In the genomic region with DNA sequence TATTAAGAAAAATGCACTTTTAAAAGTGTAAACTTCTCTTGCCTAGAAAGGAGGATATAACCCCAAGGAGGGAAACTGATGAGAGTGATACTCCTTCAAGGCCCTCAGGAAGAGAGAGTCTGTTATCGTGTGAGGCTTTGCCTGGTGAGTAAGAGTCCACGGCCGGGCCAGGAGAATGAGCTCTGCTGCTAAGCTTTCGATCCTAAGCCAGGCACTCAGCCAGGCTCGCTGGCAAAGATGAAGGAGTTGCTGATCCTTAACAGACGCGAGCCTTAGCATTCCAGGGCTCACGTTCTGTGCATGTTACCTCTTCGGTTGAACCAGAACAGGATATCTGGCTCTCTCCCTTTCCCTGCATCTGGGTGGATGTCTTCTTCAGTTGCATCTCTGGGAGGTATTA, we compare ENCODE assay signal across 8 mouse cellular contexts. TPM values are rescaled to one million over a fixed set of nuclear protein-coding genes. Genes with fewer than 3 reads are reported as not detected.
DNase-seq lines count a peak whose midpoint lies in the region; ATAC-seq and TF ChIP-seq lines count a peak whose summit lies in the region.

No protein-coding gene starts in this region.

- H3K9me3 ChIP-seq in embryonic facial prominence, embryonic 12.5 days: no peaks in the 10 kb centered on the region
- H3K9me3 ChIP-seq in embryonic facial prominence, embryonic 10.5 days: no peaks in the 10 kb centered on the region
- H3K9me3 ChIP-seq in hindbrain, embryonic 13.5 days: 0 out of 2 replicates have a peak, but pooled peaks cover 5% of the 10 kb centered on the region

- H3K27ac ChIP-seq in embryonic facial prominence, embryonic 12.5 days: peak overlapping the region; percentile 42; the same call in 1 of the 2 replicates
- no peak overlapping the region for H3K27ac ChIP-seq in embryonic facial prominence, embryonic 10.5 days (replicated peaks)
- H3K27ac ChIP-seq in hindbrain, embryonic 13.5 days: no peak overlapping the region

- ATAC-seq in embryonic facial prominence, embryonic 12.5 days (ENCODE audit: insufficient number of reproducible peaks, insufficient read depth, low FRiP score, low TSS enrichment): no peak
- ATAC-seq in hindbrain, embryonic 13.5 days (ENCODE audit: low FRiP score): no peak
- no peak for ATAC-seq in inflammation-experienced regulatory T-cells, adult 6 months

- no peak overlapping the region for H3K4me3 ChIP-seq in embryonic facial prominence, embryonic 12.5 days
- H3K4me3 ChIP-seq in embryonic facial prominence, embryonic 10.5 days: no peak overlapping the region
- H3K4me3 ChIP-seq in hindbrain, embryonic 13.5 days: no peak overlapping the region

- DNase-seq in embryonic facial prominence, embryonic 10.5 days (ENCODE audit: low spot score): no peak
- peak; percentile 73 for DNase-seq in brain, embryonic 14.5 days (ENCODE audit: low read depth)
- peak; percentile 58 to 87 for DNase-seq in gastrocnemius, postnatal 4 days (ENCODE audit: low spot score in 2 of 2)
- peak; percentile 70 to 77 for DNase-seq in lung, adult 18-20 months
- DNase-seq in urinary bladder, postnatal 25 days (ENCODE audit: low spot score): peak; percentile 67

- TF ChIP-seq CTCF in brain, embryonic 14.5 days (IDR thresholded peaks at IDR 0.05; ENCODE audit: borderline replicate concordance, extremely low read depth, insufficient read depth, insufficient read length): no peak

- H3K4me2 ChIP-seq in embryonic facial prominence, embryonic 12.5 days (replicated peaks): no peak overlapping the region
- no peak overlapping the region for H3K4me2 ChIP-seq in hindbrain, embryonic 13.5 days

- peaks cover 13% of the 10 kb centered on the region; the same call in 1 of the 2 replicates for H3K4me1 ChIP-seq in embryonic facial prominence, embryonic 12.5 days
- H3K4me1 ChIP-seq in embryonic facial prominence, embryonic 10.5 days: peaks cover 16% of the 10 kb centered on the region
- no peaks in the 10 kb centered on the region for H3K4me1 ChIP-seq in hindbrain, embryonic 13.5 days (replicated peaks)

- no peak for TF ChIP-seq POLR2A in brain, embryonic 14.5 days (IDR thresholded peaks at IDR 0.05; ENCODE audit: borderline replicate concordance, extremely low read depth, insufficient read depth, insufficient read length, poor library complexity, severe bottlenecking)

- no peak overlapping the region for H3K9ac ChIP-seq in embryonic facial prominence, embryonic 12.5 days
- no peak overlapping the region for H3K9ac ChIP-seq in hindbrain, embryonic 13.5 days

- no peaks in the 10 kb centered on the region for H3K36me3 ChIP-seq in embryonic facial prominence, embryonic 12.5 days
- no peaks in the 10 kb centered on the region for H3K36me3 ChIP-seq in embryonic facial prominence, embryonic 10.5 days (replicated peaks)
- H3K36me3 ChIP-seq in hindbrain, embryonic 13.5 days: no peaks in the 10 kb centered on the region

- no peaks in the 10 kb centered on the region for H3K27me3 ChIP-seq in embryonic facial prominence, embryonic 12.5 days
- H3K27me3 ChIP-seq in embryonic facial prominence, embryonic 10.5 days (replicated peaks; ENCODE audit: low read depth, poor library complexity, severe bottlenecking): no peaks in the 10 kb centered on the region
- H3K27me3 ChIP-seq in hindbrain, embryonic 13.5 days: no peaks in the 10 kb centered on the region

- 44% methylated on average over 9 of the region's 9 CpGs for WGBS in embryonic facial prominence, embryonic 12.5 days
- WGBS in embryonic facial prominence, embryonic 10.5 days: 76% methylated on average over 9 of the region's 9 CpGs
- 80% methylated on average over 9 of the region's 9 CpGs for WGBS in hindbrain, embryonic 13.5 days

RNA-seq across cellular contexts. Expression of a gene that starts 11.8 kb away (rescaled TPM):
- 4.3 and 5.2 TPM in 2 replicates for polyA plus RNA-seq in embryonic facial prominence, embryonic 12.5 days (2016; fragmentation: Nextera tagmentation; extraction: Ambion mirVana)
- 3.1 and 4.1 TPM in 2 replicates for polyA plus RNA-seq in embryonic facial prominence, embryonic 10.5 days (2016; fragmentation: Nextera tagmentation; extraction: Ambion mirVana)
- 12.4 and 12.9 TPM in 2 replicates for polyA plus RNA-seq in brain, embryonic 14.5 days (2012; rRNA removed)
- total RNA-seq in gastrocnemius, postnatal 4 days (2021): under 1 TPM in 1 of 2 experiments, not detected in 1; 0.21 TPM
- 8.5 and 10.7 TPM in 2 replicates for polyA plus RNA-seq in hindbrain, embryonic 13.5 days (2015; fragmentation: Nextera tagmentation; extraction: Ambion mirVana)
- polyA plus RNA-seq in inflammation-experienced regulatory T-cells, adult 6 months (2017; shearing (Covaris generic)): 1 to 10 TPM; 1.0 to 2.0 (median 1.6) TPM
